Mouse (Mus musculus) gastrocnemius, postnatal 14 days (tissue): ENCODE results near the gene Cdk11b. TPM values are rescaled to one million over a fixed set of nuclear protein-coding genes. Genes with fewer than 3 reads are reported as not detected.
"Not testable (repeated sequence)": the region's sequence is repeated elsewhere in the genome, so short reads cannot be mapped to it uniquely, and the experiment has no call there.

Experiments used
- DNase-seq: peaks from one replicate; pipeline ENCODE4 v3.0.0; 2021; ENCODE audit warnings: mixed read lengths
- intact Hi-C: fragments of 180-260 bp; cut with DNase I; formaldehyde crosslinking; loops from one replicate; pipeline ENCODE4 v1.15.1; 2025; ENCODE audit warnings: low total_unique reads
- total RNA-seq, 2 experiments: library from RNA; stranded (reverse); gene quantifications; 2 replicates each; pipeline ENCODE4 v1.2.3; 2021

The Cdk11b gene
- total RNA-seq, 2 experiments from 2014 or later: 25.9 TPM

GRCm38 (mm10) chr4:155602753-155603152 lies 21.9 kb upstream of the Cdk11b start:
- DNase-seq: no peak
- intact Hi-C loops: no loop called here

- intact Hi-C loops: no loop called here
- no peak for DNase-seq
Observed at GRCm38 (mm10) chr4:155603801-155604200, 20.9 kb upstream of the Cdk11b start.

DNA sequence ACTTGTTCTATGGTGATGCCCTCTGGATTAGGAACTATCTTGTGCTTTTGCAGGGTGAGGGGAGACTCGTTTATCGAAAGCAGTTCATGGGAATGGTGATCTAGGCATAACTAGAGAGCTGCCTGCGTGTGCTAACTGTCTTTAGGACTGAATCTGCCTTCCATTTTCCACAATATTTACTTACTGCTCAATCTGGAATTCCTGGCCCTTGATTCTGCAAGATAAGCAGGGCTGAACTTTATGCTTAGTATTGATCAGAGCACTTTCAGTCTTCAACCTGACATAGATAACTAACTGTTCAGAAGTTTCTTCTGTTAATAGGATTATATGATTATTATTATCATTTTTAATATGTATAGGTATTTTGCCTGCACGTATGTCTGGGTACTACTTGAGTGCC lies 19.5 kb upstream of the Cdk11b start:
- intact Hi-C loops: no loop called here

DNA sequence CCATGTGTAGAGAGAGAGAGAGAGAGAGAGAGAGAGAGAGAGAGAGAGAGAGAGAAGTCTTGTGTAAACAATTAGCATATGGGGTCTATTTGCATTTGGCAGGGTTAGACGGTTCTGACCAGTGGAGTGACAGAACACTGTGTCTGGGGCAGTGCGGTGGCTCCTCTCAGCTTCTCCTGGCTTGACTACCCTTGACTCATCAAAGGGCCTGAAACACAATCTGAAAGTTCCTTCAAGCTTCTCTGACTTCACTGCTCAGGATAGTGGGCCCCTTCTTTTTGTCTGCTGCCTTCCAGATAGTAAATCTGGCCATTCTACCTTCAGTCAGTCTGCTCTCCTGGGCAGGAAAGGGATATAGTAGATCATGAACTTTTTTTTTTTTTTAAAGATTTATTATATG lies 17.8 kb upstream of the Cdk11b start:
- DNase-seq: no peak
- intact Hi-C loops: no loop called here

More for the DNA sequence above, 19.5 kb upstream of the Cdk11b start:
- DNase-seq: no peak

DNA sequence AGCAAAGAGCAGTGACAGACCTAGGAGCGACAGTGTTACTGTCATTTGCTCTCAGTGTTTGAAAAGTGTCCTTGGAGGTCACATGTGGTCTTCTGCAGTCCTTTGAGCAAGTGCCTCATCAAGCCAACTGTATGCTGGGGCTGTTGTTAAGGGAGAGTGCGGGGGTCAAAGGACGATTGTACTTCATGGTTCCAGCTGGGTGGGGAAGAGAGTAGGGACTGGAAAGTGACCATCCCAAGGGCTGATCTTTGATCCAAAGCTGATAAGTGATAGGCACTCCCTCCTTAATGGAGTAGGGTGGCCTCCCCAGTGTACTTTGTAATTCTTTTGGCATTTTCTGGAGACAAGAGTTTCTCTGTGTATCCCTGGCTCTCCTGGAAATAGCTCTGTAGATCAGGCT lies 12.8 kb upstream of the Cdk11b start:
- no peak for DNase-seq
- intact Hi-C loops: no loop called here

- no peak for DNase-seq
- intact Hi-C loops: no loop called here
Observed at GRCm38 (mm10) chr4:155613264-155613663, 11.4 kb upstream of the Cdk11b start.

DNA sequence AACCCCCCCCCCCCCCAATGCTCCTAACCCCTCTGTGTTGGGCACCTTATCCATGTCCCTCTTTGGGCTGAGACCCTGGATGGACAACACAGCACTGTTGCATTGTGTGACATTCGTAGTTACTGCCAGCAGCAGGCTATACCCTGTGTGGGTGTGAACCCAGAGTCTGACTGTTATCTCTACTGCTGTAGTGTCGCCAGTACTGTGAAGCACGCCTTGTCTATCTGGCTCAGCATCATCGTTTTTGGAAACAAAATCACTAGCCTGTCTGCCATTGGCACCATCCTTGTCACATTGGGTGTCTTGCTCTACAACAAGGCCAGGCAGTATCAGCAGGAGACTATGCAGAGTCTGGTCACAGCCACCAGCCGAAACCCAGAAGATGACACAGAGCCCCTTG lies 6.3 kb upstream of the Cdk11b start:
- no peak for DNase-seq
- intact Hi-C loops: no loop called here

DNA sequence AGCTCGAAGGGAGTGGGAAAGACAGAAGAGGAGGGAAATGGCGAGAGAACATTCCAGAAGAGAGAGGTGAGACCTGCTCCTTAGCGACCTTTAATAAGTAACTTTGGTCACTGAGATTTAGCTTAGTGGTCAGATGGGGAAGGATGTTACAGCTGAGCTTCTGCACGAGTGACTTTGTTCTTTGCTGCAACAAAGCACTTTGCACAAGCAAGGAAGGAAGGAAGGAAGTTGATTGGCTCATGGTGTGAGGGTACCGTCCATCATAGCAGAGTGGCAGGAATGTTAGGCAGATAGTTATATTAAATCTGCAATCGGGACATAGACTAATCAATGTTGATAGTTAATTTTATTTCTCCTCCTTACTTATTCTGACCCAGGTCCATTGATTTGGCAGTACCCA lies 5.6 kb downstream of the Cdk11b start:
- no peak for DNase-seq
- intact Hi-C loops: no loop called here

DNA sequence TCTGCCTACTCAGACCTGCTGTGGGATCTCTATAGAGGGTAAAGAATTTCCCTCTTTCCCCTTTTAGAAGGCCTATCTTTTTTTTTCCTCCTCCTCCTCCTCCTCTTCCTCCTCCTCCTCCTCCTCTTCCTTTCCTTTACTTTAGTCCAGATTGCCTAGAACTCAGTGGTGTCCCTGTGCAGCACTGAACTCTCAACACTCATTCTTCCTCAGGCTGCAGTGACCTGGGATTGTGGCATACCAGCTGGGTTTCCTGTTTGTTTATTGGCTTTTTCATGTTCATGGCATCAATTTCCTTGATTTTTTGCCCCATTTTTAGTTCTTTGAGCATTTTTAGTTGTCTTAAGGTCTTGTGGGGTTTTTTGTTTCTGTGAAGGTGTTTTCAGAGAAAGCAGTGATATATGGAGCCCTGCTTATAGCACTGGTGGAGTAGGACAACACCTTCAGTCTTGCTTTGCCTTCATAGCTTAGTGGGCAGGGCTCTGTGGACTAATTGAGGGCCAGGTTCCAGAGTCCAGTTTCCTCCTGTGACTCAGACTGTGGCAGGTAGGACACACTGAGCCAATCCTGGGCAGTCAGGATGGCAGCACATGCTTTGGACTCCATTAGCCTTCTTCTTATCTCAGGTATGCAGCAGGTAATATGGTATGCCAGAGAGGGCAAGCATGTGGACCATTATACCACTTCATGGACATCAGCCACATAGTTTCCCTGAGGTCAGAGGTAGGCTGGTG lies 11.3 kb downstream of the Cdk11b start:
- intact Hi-C loops: no loop called here
- no peak for DNase-seq

- no peak for DNase-seq
- intact Hi-C loops: no loop called here
Observed at GRCm38 (mm10) chr4:155643531-155643930, 18.9 kb downstream of the Cdk11b start.

GRCm38 (mm10) chr4:155645308-155645707 lies 20.7 kb downstream of the Cdk11b start, which contains the start of gene Gm10563:
Gm10563 (minus strand) TSS chr4:155645408.
- DNase-seq, intact Hi-C loops: not testable (repeated sequence)

- DNase-seq: no peak
- intact Hi-C loops: no loop called here
Observed at GRCm38 (mm10) chr4:155645721-155646120, 21.1 kb downstream of the Cdk11b start.

- intact Hi-C loops: no loop called here
- no peak for DNase-seq
Observed at GRCm38 (mm10) chr4:155649355-155649754, 24.7 kb downstream of the Cdk11b start.

- intact Hi-C loops: no loop called here
- DNase-seq: no peak
Observed at GRCm38 (mm10) chr4:155651553-155652269, 27.1 kb downstream of the Cdk11b start.

DNA sequence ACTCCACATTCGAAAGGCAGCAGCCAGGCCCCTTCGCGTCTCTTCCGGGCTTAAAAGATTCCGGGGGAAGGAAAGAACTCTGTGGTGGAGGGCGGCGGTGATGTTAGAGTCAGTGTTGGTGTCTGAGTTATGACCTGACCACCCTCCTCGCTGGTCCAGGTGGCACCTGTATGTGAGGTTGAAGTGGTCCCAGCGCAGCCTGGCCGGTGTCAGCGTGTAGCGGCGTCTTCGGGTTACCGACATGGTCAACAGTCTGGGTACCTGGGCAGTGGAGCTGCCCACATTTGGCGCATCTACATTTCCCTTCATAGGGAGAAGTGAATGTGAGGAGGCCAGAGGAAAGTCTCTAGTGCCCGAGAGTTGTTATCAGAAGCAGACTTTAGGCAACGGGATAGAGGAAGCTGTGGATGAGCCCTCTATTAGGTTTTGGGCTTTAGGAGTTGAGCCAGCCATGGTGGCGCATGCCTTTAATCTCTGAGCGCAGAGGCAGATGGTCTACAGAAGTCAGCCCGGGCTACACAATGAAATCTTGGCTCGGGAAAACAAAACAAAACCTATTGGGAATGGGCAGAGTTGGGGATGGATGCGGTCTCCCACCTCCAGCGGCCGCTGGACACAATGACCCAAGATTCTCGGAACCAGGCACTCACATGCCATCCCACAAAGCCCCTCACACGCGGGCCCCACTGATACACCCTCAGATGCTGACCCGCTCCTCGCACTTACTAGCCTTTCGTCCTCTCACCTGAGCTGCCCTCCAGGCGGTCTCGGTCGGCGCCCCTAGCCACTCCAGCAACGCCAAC lies 27.8 kb downstream of the Cdk11b start:
- intact Hi-C loops: no loop called here
- no peak for DNase-seq

DNA sequence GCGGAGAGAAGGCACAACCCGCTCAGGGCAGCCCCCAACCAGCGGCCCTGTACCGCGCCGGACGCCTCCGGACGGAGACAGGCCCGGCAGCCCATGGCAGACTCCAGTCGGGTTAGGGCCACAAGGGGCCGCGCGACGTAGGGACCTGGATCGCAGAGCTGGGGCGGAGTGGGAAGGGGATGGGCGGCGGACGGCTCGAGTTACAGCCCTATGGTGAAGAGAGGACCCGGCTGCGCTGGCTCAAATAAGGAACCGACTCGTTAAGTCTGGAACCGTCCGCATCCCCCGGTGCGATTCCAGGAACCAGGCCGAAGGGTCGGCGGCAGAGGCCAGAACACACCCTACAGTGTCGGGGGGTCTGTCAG lies 28.4 kb downstream of the Cdk11b start, which contains the start of gene Mmp23:
Gene Mmp23, minus strand, starts transcription at position 299 of the 365 bp plus-strand sequence.
- intact Hi-C loops: no loop called here
- DNase-seq: peak; percentile 71

DNA sequence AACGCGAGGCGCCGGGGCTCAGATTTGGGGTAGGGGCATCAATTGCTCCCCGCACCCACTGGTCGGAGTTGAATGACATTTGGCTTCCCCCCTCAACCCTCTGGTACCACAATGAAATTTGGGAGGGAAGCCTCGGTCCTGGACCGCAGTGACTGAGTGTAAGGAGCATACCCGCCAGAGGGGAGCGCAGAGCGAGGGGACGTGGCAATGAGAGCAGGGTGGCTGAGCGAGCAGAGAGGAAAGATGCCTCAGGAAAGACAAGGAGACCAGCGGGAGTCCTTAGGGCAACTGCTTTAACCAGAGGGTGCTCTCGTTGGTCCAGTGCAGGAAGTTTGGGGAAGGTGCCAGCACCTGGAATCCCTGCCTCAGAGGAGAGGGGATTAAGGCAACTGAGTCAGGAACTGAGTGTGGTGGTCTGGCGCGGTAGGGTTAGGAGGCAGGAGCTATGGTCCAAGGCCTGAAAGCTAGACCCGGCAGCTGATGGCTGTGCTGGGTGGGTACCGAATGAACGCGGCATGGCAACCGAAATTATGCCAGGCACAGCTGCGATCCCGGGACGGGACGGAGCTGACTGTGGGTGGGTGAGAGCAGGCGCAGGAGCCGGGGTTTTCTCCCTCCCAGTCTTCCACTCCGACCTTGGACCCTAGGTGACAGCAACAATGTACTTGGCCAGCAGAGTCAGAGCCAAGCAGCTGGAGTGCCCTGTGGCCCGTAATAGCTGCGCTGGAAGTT lies 29.0 kb downstream of the Cdk11b start:
- no peak for DNase-seq
- intact Hi-C loops: no loop called here

GRCm38 (mm10) chr4:155654183-155654455 lies 29.5 kb downstream of the Cdk11b start:
- DNase-seq: no peak

DNA sequence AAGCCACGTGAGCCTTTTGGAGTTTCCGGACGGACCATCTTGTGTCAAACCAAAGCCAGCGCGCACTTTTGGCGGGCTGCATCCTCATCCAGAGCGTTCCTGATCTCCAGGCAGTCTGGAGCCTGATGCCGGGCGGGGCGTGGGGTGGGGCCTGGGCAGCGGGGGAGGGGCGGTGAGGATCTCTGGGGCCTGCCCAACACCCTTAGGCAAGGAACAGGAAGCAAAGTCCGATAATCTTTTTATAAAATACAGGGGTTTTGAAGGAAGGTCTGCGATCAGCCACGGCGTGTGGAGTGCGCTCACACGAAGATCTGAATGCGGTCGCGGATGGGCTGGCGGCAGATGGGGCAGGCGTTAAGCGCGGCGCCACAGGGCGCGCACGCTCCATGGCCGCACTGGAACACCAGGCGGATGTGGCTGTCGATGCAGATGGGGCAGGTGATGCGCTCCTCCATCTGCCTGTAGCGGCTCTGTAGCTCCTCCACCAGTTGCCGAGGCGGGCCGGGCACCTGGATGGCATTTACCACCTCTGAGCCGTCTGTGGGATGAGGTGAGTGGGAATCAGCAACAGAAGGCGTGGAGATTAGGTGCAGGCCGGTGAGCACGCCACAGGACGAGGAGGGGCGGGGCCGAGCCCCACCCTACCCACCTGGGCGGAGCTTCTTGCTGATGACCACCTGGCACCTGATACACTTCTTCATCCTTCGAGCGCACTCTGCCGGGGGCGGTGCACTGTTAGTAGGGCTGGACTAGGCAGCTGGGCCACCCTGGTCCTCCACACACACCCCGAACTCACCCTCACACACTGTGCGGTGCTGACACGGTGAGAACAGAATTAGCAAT lies 30.0 kb downstream of the Cdk11b start:
- DNase-seq: peak; percentile 74
- intact Hi-C loops: no loop called here

More at GRCm38 (mm10) chr4:155654183-155654455, 29.5 kb downstream of the Cdk11b start:
- intact Hi-C loops: no loop called here
